Mouse (Mus musculus): ENCODE measurements around the gene Alk. TPM values are rescaled to one million over a fixed set of nuclear protein-coding genes. Genes with fewer than 3 reads are reported as not detected.

Alk gene
- total and polyA plus RNA-seq, 3 experiments: not detected

- TF ChIP-seq BHLHE40 (IDR thresholded peaks at IDR 0.05; ENCODE audit: borderline replicate concordance, low read depth, low read length): no peak
- H3K27ac ChIP-seq (ENCODE audit: control insufficient read depth, low read depth, low read length): no peak overlapping the region
- no peak overlapping the region for H3K4me3 ChIP-seq (ENCODE audit: control insufficient read depth in 1 of 2, insufficient read depth in 1 of 2, low read depth in 2 of 2, low read length in 2 of 2)
- H3K9ac ChIP-seq (ENCODE audit: control insufficient read depth, low read depth, low read length, poor library complexity, severe bottlenecking): no peak overlapping the region
- no peaks in the 10 kb centered on the region for H3K79me2 ChIP-seq (ENCODE audit: control insufficient read depth, insufficient read depth, low read length, poor library complexity)
- H3K9me3 ChIP-seq (replicated peaks; ENCODE audit: insufficient read depth, low read length): no peaks in the 10 kb centered on the region
- no peaks in the 10 kb centered on the region for H3K27me3 ChIP-seq (ENCODE audit: control insufficient read depth in 1 of 2, insufficient read depth in 2 of 2, low read length in 2 of 2)
- H3K36me3 ChIP-seq (ENCODE audit: control insufficient read depth in 1 of 2, insufficient read depth in 2 of 2, low read length in 2 of 2): no peaks in the 10 kb centered on the region
- no peak for DNase-seq (ENCODE audit: low read depth, low spot score)
- no peaks in the 10 kb centered on the region for H3K4me1 ChIP-seq (ENCODE audit: control insufficient read depth in 1 of 2, insufficient read depth in 2 of 2, low read length in 2 of 2)
Measured at GRCm38 (mm10) chr17:71981177-71981576, 623.2 kb downstream of the Alk start.

DNA sequence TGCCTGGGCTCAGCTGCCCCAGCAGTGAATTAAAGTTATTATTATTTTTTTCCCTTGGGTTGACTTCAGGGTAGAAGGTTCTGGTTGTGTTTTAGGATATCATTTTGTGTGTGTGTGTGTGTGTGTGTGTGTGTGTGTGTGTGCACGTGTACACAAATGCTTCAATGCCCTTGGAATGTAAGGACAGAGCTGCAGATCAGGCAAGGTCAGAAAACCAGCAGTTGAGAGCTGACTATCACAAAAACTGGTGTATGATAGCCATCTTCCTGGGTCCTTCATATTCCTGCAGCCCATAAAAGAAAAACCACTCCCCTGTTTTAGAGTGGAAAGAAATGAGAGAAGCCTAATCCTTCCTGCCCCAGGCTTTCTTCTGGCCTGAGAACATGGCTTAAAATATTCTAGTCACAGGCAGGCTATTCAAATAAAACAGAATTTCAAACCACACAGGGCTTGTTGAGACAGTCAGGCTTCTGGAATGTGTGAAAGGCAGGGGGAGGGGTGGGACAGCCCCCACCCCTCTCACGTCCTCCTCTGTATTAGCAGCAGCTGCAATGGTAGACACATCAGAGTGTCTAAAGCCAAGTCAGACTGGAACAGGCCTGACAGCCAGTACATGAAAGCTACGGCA lies 623.8 kb downstream of the Alk start:
- Histone ChIP-seq H3K36me3 (ENCODE audit: control insufficient read depth in 1 of 2, insufficient read depth in 2 of 2, low read length in 2 of 2) (no peaks in the 10 kb centered on the region), H3K27ac (ENCODE audit: control insufficient read depth, low read depth, low read length) (no peak overlapping the region), H3K4me1 (ENCODE audit: control insufficient read depth in 1 of 2, insufficient read depth in 2 of 2, low read length in 2 of 2) (no peaks in the 10 kb centered on the region), H3K4me3 (ENCODE audit: control insufficient read depth in 1 of 2, insufficient read depth in 1 of 2, low read depth in 2 of 2, low read length in 2 of 2) (no peak overlapping the region), H3K79me2 (ENCODE audit: control insufficient read depth, insufficient read depth, low read length, poor library complexity) (no peaks in the 10 kb centered on the region), H3K27me3 (ENCODE audit: control insufficient read depth in 1 of 2, insufficient read depth in 2 of 2, low read length in 2 of 2) (no peaks in the 10 kb centered on the region), H3K9ac (ENCODE audit: control insufficient read depth, low read depth, low read length, poor library complexity, severe bottlenecking) (no peak overlapping the region), H3K9me3 (replicated peaks; ENCODE audit: insufficient read depth, low read length) (no peaks in the 10 kb centered on the region)
- no peak for DNase-seq (ENCODE audit: low read depth, low spot score)
- TF ChIP-seq USF1 (IDR thresholded peaks at IDR 0.05; ENCODE audit: low read depth, low read length) (no peak), ZC3H11A (IDR thresholded peaks at IDR 0.05; ENCODE audit: low read depth, low read length) (no peak), MAX (IDR thresholded peaks at IDR 0.05; ENCODE audit: low read length) (no peak), CHD1 (IDR thresholded peaks at IDR 0.05; ENCODE audit: low read depth, low read length) (no peak), POLR2AphosphoS2 (IDR thresholded peaks at IDR 0.05; ENCODE audit: low read length) (no peak)

DNA sequence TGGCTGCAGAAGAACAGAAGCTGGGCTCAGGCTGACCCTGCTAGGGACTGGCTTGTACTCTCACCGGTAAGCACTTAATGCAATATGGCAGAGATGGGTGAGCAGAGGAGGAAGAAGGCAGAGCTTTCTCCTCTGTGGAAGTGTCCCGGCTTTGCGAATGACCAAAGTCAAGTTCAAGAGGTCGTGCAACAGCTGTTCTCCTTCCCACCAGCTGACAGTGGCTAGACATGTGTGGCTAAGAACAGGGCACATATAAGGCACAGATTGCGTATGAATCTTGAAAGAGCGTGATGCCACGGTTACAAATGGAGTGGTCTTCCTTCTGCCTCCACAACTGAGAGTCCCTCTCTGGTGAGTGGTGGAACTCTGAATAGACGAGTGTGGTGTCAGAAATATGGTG lies 625.3 kb downstream of the Alk start:
- Histone ChIP-seq H3K27me3 (ENCODE audit: control insufficient read depth in 1 of 2, insufficient read depth in 2 of 2, low read length in 2 of 2) (no peaks in the 10 kb centered on the region), H3K36me3 (ENCODE audit: control insufficient read depth in 1 of 2, insufficient read depth in 2 of 2, low read length in 2 of 2) (no peaks in the 10 kb centered on the region), H3K79me2 (ENCODE audit: control insufficient read depth, insufficient read depth, low read length, poor library complexity) (no peaks in the 10 kb centered on the region), H3K4me1 (ENCODE audit: control insufficient read depth in 1 of 2, insufficient read depth in 2 of 2, low read length in 2 of 2) (no peaks in the 10 kb centered on the region), H3K9me3 (replicated peaks; ENCODE audit: insufficient read depth, low read length) (no peaks in the 10 kb centered on the region), H3K9ac (ENCODE audit: control insufficient read depth, low read depth, low read length, poor library complexity, severe bottlenecking) (no peak overlapping the region), H3K27ac (ENCODE audit: control insufficient read depth, low read depth, low read length) (no peak overlapping the region), H3K4me3 (ENCODE audit: control insufficient read depth in 1 of 2, insufficient read depth in 1 of 2, low read depth in 2 of 2, low read length in 2 of 2) (no peak overlapping the region)
- no peak for DNase-seq (ENCODE audit: low read depth, low spot score)
- TF ChIP-seq GATA1 (IDR thresholded peaks at IDR 0.05; ENCODE audit: low read depth, low read length) (no peak), SMC3 (IDR thresholded peaks at IDR 0.05; ENCODE audit: low read depth, low read length) (no peak), MEF2A (IDR thresholded peaks at IDR 0.05; ENCODE audit: extremely low read depth, insufficient replicate concordance, low read depth, low read length, poor library complexity, severe bottlenecking) (no peak), ZMIZ1 (IDR thresholded peaks at IDR 0.05; ENCODE audit: low read depth, low read length) (no peak), NRF1 (IDR thresholded peaks at IDR 0.05; ENCODE audit: insufficient read depth, low read depth, low read length, poor library complexity, severe bottlenecking) (no peak)

All from MEL (cell line).